Mouse (Mus musculus) cerebellum, adult 2 months (tissue): ENCODE measurements around the gene Gbp5.

Experiments used
- CTCF ChIP-seq: fragments of 200-500 bp; IDR thresholded peaks from 2 replicates; pipeline ENCODE4 v1.5.1; 2011; ENCODE audit warnings: low read depth, mild to moderate bottlenecking, control low read depth, low read length, moderate library complexity, borderline replicate concordance; ENCODE audit not compliant: insufficient read depth
- POLR2A ChIP-seq: fragments of 200-500 bp; IDR thresholded peaks from 2 replicates; pipeline ENCODE4 v1.6.1; 2011; ENCODE audit warnings: low read length, control low read depth, borderline replicate concordance; ENCODE audit not compliant: insufficient read depth

- TF ChIP-seq POLR2A = no peak
- no peak for TF ChIP-seq CTCF
These were observed 15.9 kb upstream of the Gbp5 start for GRCm38 (mm10) chr3:142477866-142478265.
